In the genomic region with DNA sequence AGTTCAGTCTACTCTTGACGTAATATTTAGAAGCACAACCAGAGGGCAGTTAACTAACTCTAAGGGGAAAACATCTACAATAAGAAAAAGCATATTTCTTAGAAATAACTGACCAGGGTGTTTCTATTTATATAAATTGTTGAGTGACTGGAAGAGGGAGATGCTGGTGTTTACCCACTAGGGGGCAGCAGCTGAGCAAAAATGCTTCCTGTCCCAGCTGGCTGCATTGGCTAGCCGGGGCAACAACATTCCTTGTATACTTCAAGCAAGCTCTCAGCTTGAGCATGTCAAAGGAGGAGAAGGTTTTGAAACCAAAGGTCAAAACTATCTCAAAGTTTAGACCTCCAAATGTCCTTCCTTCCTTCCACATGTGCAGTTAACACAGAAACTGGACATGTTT, we compare ENCODE assay signal across 8 mouse cellular contexts.
DNase-seq lines count a peak whose midpoint lies in the region; ATAC-seq and TF ChIP-seq lines count a peak whose summit lies in the region.

No protein-coding gene starts in this region.

- POLR2A ChIA-PET in Patski (lab: Charles Lee): interaction anchor here (0.6 kb wide), 1 partner anchor 88 kb away, joined by 4 read pairs; no protein-coding TSS in a partner anchor

- no peaks in the 10 kb centered on the region for H3K9me3 ChIP-seq in limb, embryonic 11.5 days (ENCODE audit: control insufficient read depth, low read length)
- H3K9me3 ChIP-seq in neural tube, embryonic 14.5 days (ENCODE audit: control insufficient read depth, low read length): no peaks in the 10 kb centered on the region

- H3K9ac ChIP-seq in limb, embryonic 11.5 days (ENCODE audit: low read length): no peak overlapping the region
- no peak overlapping the region for H3K9ac ChIP-seq in neural tube, embryonic 14.5 days (replicated peaks; ENCODE audit: low read depth, low read length)

- H3K4me1 ChIP-seq in limb, embryonic 11.5 days (ENCODE audit: control insufficient read depth, insufficient read depth, low read length): no peaks in the 10 kb centered on the region
- peaks cover under 1% of the 10 kb centered on the region; the same call in 1 of the 2 replicates for H3K4me1 ChIP-seq in neural tube, embryonic 14.5 days (ENCODE audit: control insufficient read depth, insufficient read depth, low read length)

- 47% methylated on average over 2 of the region's 2 CpGs for WGBS in limb, embryonic 11.5 days
- WGBS in neural tube, embryonic 14.5 days: 49% methylated on average over 2 of the region's 2 CpGs

- DNase-seq in layer of hippocampus, postnatal 10 days (ENCODE audit: low spot score in 2 of 2): peak; percentile 72 to 79
- DNase-seq in layer of hippocampus, adult 9-10 months (ENCODE audit: low spot score): no peak
- no peak for DNase-seq in Patski (ENCODE audit: low read depth, low spot score)
- peak; percentile 48 to 74 for DNase-seq in cerebellum, postnatal 25 days
- DNase-seq in limb, embryonic 11.5 days (ENCODE audit: low spot score): peak; percentile 84

- H3K36me3 ChIP-seq in limb, embryonic 11.5 days (ENCODE audit: control insufficient read depth, insufficient read depth, low read length): peaks cover 7% of the 10 kb centered on the region; the same call in 1 of the 2 replicates
- H3K36me3 ChIP-seq in neural tube, embryonic 14.5 days (ENCODE audit: control insufficient read depth, insufficient read depth, low read length): no peaks in the 10 kb centered on the region

- in situ Hi-C loops in Patski (cut with MboI; ENCODE audit: low pct_unique_long_range_greater_than_20kb): no loop called here

- peak; percentile 93 for TF ChIP-seq CTCF in Patski (IDR thresholded peaks at IDR 0.05)

- peak; percentile 32 for ATAC-seq in Patski
- peak; percentile 77 for ATAC-seq in granulocyte monocyte progenitor cell, adult 5-6 weeks (replicated peaks; ENCODE audit: poor library complexity, severe bottlenecking)
- ATAC-seq in limb, embryonic 11.5 days (ENCODE audit: insufficient number of reproducible peaks, low FRiP score, low TSS enrichment, low read depth): no peak
- ATAC-seq in neural tube, embryonic 14.5 days (ENCODE audit: low read depth): peak; percentile 52; the same call in 1 of the 2 replicates
- ATAC-seq in erythroblast, adult 5-6 weeks (replicated peaks; ENCODE audit: low FRiP score, poor library complexity, severe bottlenecking): no peak

- H3K4me3 ChIP-seq in limb, embryonic 11.5 days (ENCODE audit: low read depth, low read length): no peak overlapping the region
- no peak overlapping the region for H3K4me3 ChIP-seq in neural tube, embryonic 14.5 days (ENCODE audit: low read depth, low read length)

- H3K27ac ChIP-seq in limb, embryonic 11.5 days (replicated peaks; ENCODE audit: low read depth, low read length): no peak overlapping the region
- no peak overlapping the region for H3K27ac ChIP-seq in neural tube, embryonic 14.5 days (ENCODE audit: low read depth, low read length)

- CTCF ChIA-PET in Patski (lab: Charles Lee): interaction anchor here (0.7 to 2.1 kb wide), 14 partner anchors 11 to 231 kb away, joined by 3 to 8 read pairs (median 6); no protein-coding TSS in a partner anchor

- no peaks in the 10 kb centered on the region for H3K27me3 ChIP-seq in Patski
- H3K27me3 ChIP-seq in limb, embryonic 11.5 days (ENCODE audit: control insufficient read depth, insufficient read depth, low read length): no peaks in the 10 kb centered on the region
- H3K27me3 ChIP-seq in neural tube, embryonic 14.5 days (ENCODE audit: control insufficient read depth, insufficient read depth, low read length): no peaks in the 10 kb centered on the region

- H3K4me2 ChIP-seq in limb, embryonic 11.5 days (ENCODE audit: low read depth, severe bottlenecking): no peak overlapping the region
- H3K4me2 ChIP-seq in neural tube, embryonic 14.5 days (ENCODE audit: low read depth, low read length): no peak overlapping the region

Comparison
In these comparisons a context has a peak if more than half of its experiments do, and no peak if none do; other contexts are left out.
1. DNase-seq: peak in layer of hippocampus, postnatal 10 days (2 of 2), cerebellum, postnatal 25 days (2 of 2) and limb, embryonic 11.5 days (single experiment); none in layer of hippocampus, adult 9-10 months (single experiment) and Patski (single experiment).
2. ATAC-seq: peak in Patski (single experiment), granulocyte monocyte progenitor cell, adult 5-6 weeks (single experiment) and neural tube, embryonic 14.5 days (single experiment); none in limb, embryonic 11.5 days (single experiment) and erythroblast, adult 5-6 weeks (single experiment).